Mouse (Mus musculus): Measurements from ENCODE around the gene Itpkc. TPM values are rescaled to one million over a fixed set of nuclear protein-coding genes. Genes with fewer than 3 reads are reported as not detected.

The Itpkc gene
- total RNA-seq, 2 experiments from 2014 or later = 8.0 TPM

- no peak for DNase-seq (ENCODE audit: low spot score in 2 of 2)
- intact Hi-C loops (cut with DNase I) = loop anchor here (5.0 kb wide), 1 partner anchor 65 kb away; the partner anchor contains the start of gene Coq8b
Observed at GRCm38 (mm10) chr7:27167475-27168094, 60.9 kb downstream of the Itpkc start.

GRCm38 (mm10) chr7:27166614-27167474 is 61.6 kb downstream of the Itpkc start, which contains the start of gene Egln2:
TSS of gene Egln2 (minus strand) at chr7:27166802.
- intact Hi-C loops (cut with DNase I) = loop anchor here (5.0 kb wide), 1 partner anchor 65 kb away; the partner anchor contains the start of gene Coq8b
- DNase-seq (ENCODE audit: low spot score in 2 of 2) = peak; percentile 94 to 95

- DNase-seq (ENCODE audit: low spot score in 2 of 2) = peak; percentile 74 to 79
- intact Hi-C loops (cut with DNase I) = loop anchor here (5.0 kb wide), 1 partner anchor 66 kb away; the partner anchor contains the start of gene Coq8b
Observed at GRCm38 (mm10) chr7:27166229-27166613, 62.2 kb downstream of the Itpkc start.

- intact Hi-C loops (cut with DNase I) = loop anchor here (5.0 kb wide), 1 partner anchor 67 kb away; the partner anchor contains the start of gene Coq8b
Observed at GRCm38 (mm10) chr7:27165696-27166095, 62.8 kb downstream of the Itpkc start.

GRCm38 (mm10) chr7:27165007-27165655 is 63.3 kb downstream of the Itpkc start:
- intact Hi-C loops (cut with DNase I) = loop anchor here (5.0 kb wide), 1 partner anchor 67 kb away; the partner anchor contains the start of gene Coq8b
- DNase-seq (ENCODE audit: low spot score in 2 of 2) = no peak

More at GRCm38 (mm10) chr7:27165696-27166095, 62.8 kb downstream of the Itpkc start:
- DNase-seq (ENCODE audit: low spot score in 2 of 2) = no peak

- intact Hi-C loops (cut with DNase I) = no loop called here
- no peak for DNase-seq (ENCODE audit: low spot score in 2 of 2)
Observed at GRCm38 (mm10) chr7:27164112-27164947, 64.1 kb downstream of the Itpkc start.

GRCm38 (mm10) chr7:27163450-27163805 is 65.0 kb downstream of the Itpkc start:
- no peak for DNase-seq (ENCODE audit: low spot score in 2 of 2)
- intact Hi-C loops (cut with DNase I) = no loop called here

- intact Hi-C loops (cut with DNase I) = no loop called here
- DNase-seq (ENCODE audit: low spot score in 2 of 2) = no peak
Observed at GRCm38 (mm10) chr7:27162780-27163449, 65.5 kb downstream of the Itpkc start.

GRCm38 (mm10) chr7:27161744-27162143 is 66.7 kb downstream of the Itpkc start:
- intact Hi-C loops (cut with DNase I) = no loop called here
- no peak for DNase-seq (ENCODE audit: low spot score in 2 of 2)

- intact Hi-C loops (cut with DNase I) = no loop called here
- no peak for DNase-seq (ENCODE audit: low spot score in 2 of 2)
Observed at GRCm38 (mm10) chr7:27160921-27161320, 67.5 kb downstream of the Itpkc start.

- peak; percentile 78 to 86 for DNase-seq (ENCODE audit: low spot score in 2 of 2)
- intact Hi-C loops (cut with DNase I) = no loop called here
Observed at GRCm38 (mm10) chr7:27159882-27160281, 68.6 kb downstream of the Itpkc start.

GRCm38 (mm10) chr7:27159256-27159655 is 69.2 kb downstream of the Itpkc start:
- intact Hi-C loops (cut with DNase I) = no loop called here
- no peak for DNase-seq (ENCODE audit: low spot score in 2 of 2)

GRCm38 (mm10) chr7:27158171-27158570 is 70.3 kb downstream of the Itpkc start:
- intact Hi-C loops (cut with DNase I) = no loop called here
- no peak for DNase-seq (ENCODE audit: low spot score in 2 of 2)

Small RNA genes lying within 50 kb of the gene (microRNA-seq; reads per million reads assigned to microRNA genes)
- not detected for gene Mir1191
- gene Mir3101 = 0.76 reads per million

Other genes starting within 250 kb of the Itpkc start
- not detected for gene Cyp2a12, start 199.6 kb downstream of the Itpkc start, total RNA-seq (2021)
- not detected for gene Cyp2f2, start 108.8 kb downstream of the Itpkc start, total RNA-seq (2021)
- gene Cyp2t4, start 74.9 kb downstream of the Itpkc start, total RNA-seq (2021) = not detected
- 10 to 100 TPM; 95.1 to 98.7 TPM for gene Egln2, start 61.9 kb downstream of the Itpkc start, total RNA-seq (2021)
- gene Rab4b, start 49.8 kb downstream of the Itpkc start, total RNA-seq (2021) = 10 to 100 TPM; 91.5 to 96.5 TPM
- gene Gm21983, start 47.6 kb downstream of the Itpkc start, total RNA-seq (2021) = not detected
- 1 to 10 TPM; 1.2 to 1.9 TPM for gene Mia, start 47.5 kb downstream of the Itpkc start, total RNA-seq (2021)
- 10 to 100 TPM; 20.6 TPM for gene BC024978, start 32.9 kb downstream of the Itpkc start, total RNA-seq (2021)
- 10 to 100 TPM; 78.4 to 80.5 TPM for gene Snrpa, start 32.4 kb downstream of the Itpkc start, total RNA-seq (2021)
- gene Coq8b, start 4.4 kb upstream of the Itpkc start, total RNA-seq (2021) = 10 to 100 TPM; 33.2 to 41.9 TPM
- 100 to 1,000 TPM; 107 to 127 TPM for gene Numbl, start 29.8 kb upstream of the Itpkc start, total RNA-seq (2021)
- gene Ltbp4, start 109.0 kb upstream of the Itpkc start, total RNA-seq (2021) = 10 to 100 TPM; 36.3 to 50.7 TPM
- 10 to 100 TPM; 12.4 to 35.7 TPM for gene Shkbp1, start 127.4 kb upstream of the Itpkc start, total RNA-seq (2021)
- not detected for gene Gm20479, start 128.8 kb upstream of the Itpkc start, total RNA-seq (2021)
- 100 to 1,000 TPM; 124 to 166 TPM for gene Sptbn4, start 219.0 kb upstream of the Itpkc start, total RNA-seq (2021)
- gene Blvrb, start 219.3 kb upstream of the Itpkc start, total RNA-seq (2021) = 10 to 100 TPM; 17.0 to 18.0 TPM
- 1 to 10 TPM; 2.7 to 2.8 TPM for gene Sertad3, start 245.1 kb upstream of the Itpkc start, total RNA-seq (2021)